Mouse (Mus musculus) CH12F3 (cell line): ENCODE results near the gene Kcnj13.

Experiments used
- in situ Hi-C: fragments of 300-500 bp; cut with MboI; formaldehyde crosslinking; loops from 2 replicates; pipeline ENCODE4 v1.14.3; 2020; ENCODE audit warnings: low sequenced_read_pairs

Kcnj13 gene

DNA sequence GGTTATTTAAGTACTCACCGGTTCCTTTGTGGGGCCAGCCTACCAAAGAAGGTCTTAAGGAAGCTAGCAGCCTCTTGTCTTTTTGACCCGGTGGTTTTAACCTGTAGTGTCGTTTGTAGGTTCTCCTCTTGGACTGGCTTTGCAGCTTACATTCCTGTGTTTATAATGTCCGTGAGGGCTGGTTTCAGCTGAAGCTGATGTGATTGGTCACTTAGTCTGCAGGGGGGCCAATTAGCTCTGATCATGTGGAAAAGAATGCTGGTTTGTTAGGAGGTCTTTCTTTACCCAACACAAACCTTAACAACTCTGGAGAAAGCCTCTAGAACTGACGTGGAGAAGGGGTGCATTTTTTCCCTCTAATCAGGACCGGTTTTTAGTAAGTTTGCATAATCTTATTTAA, at the start of gene Kcnj13:
Kcnj13 (minus strand) TSS at position 136 of the 400 bp plus-strand sequence.
- in situ Hi-C loops, result no loop called here

DNA sequence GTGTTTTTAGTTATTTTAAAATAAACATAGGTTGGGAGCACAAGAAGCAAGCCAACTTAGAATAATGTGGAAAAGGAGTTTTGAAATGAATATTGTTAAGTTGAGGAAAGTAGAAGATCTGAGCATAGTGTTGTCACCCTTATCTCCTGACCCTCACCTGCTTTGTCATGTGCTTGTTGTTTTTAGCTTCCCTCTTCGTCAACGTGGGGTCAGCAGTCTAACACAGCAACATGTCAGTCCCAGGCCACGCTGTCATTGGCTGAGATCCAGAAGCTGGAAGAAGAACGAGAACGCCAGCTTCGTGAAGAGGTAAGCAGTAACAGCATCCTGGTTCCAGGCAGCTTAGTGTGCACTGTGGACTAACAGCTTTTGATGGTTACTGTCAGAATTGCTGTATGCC, 42.1 kb upstream of the Kcnj13 start:
- in situ Hi-C loops, result no loop called here

DNA sequence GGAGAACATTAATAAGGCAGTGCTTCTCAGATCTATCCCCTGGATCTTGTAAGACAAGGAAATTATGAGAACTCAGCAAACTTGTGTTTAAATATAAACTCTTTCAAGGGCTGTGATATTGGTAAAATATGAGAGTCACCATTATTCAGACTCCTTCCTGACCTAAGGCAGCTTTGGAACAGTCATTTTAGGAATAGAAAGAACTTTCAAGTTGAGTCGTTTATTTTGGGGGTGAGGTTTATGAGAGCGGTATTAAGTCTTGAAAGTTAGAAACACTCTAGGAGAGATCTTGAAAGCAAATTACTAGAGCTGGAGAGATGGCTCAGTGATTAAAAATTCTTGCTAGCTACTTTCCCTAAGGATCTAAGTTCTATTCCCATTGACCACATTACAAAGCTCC, 40.6 kb upstream of the Kcnj13 start:
- in situ Hi-C loops, result no loop called here

DNA sequence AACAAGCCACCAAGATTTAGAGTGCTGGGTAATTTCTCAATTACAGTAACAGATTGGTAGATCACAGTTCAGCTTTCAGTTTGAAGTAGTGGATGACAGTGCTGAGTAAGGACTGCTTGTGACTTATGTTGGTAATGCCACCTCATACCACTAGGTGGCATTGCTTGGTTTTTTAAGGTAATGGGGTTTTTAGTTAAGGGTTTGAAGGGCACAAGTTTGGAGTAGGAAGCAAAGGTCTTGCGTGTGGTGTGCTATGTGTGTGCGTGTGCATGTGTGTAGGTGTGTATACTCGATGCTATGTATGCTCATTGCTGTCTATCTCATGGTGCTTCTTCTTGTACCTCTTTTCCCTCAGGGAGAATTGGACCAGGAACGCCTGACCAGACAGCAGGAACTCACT, 24.2 kb upstream of the Kcnj13 start:
- in situ Hi-C loops, result no loop called here

DNA sequence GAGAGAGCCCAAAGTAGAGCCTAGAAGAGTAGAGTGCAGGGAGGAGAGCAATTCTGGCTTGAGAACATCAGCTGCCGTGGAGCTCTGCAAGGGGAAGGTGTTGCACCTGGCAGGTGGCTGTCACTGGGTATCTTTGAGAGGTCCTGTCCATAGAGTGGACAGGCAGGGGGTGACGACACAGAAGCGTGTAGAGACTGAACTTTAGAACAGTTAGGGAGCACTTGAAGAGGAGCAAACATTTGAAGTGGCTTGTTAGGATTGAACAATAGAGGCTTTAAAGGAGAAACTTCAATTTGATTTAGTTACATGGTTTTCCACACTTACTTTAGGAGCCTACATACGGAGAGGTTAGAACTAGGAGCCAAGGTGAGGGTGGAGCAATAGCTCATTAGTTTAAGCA, 14.9 kb upstream of the Kcnj13 start:
- in situ Hi-C loops, result no loop called here

DNA sequence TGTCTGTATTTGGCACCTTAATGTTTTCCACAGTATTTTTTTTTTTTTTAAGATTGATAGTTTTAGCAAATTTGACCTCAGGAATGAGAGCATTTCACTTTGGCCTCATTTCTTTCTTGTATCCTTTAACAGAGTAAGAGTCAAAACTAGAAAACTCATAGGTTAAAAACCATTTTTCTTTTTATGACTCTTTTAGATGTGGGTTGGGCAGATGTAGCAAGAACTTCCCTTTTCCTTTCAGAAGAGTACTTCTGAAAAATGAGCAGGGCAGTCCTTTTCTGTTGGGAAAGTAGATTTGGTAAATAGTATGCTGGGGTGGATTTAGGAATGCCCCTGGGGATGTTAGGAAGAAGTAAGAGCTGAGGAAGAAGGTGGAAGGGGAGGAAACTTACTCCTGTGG, 11.5 kb upstream of the Kcnj13 start:
- in situ Hi-C loops, result no loop called here

DNA sequence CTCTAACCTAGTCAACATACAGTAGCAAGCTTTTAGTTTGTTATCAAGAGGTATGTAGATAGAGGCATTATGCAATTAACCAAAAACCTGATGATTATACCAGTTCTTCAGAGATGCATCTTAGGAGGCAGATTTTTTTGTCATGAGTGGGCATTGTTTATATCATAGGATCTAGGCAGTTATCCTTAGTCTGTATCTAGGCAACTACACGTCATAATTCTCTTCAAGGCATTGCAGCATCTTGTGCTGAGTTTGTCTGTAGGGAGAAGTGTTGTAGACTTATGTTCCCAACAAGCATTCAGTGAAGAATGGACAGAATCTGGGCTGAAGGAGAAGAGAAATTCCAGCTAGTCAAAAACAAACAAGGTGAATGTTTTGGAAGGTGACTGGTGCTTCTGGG, 10.2 kb upstream of the Kcnj13 start:
- in situ Hi-C loops, result no loop called here

DNA sequence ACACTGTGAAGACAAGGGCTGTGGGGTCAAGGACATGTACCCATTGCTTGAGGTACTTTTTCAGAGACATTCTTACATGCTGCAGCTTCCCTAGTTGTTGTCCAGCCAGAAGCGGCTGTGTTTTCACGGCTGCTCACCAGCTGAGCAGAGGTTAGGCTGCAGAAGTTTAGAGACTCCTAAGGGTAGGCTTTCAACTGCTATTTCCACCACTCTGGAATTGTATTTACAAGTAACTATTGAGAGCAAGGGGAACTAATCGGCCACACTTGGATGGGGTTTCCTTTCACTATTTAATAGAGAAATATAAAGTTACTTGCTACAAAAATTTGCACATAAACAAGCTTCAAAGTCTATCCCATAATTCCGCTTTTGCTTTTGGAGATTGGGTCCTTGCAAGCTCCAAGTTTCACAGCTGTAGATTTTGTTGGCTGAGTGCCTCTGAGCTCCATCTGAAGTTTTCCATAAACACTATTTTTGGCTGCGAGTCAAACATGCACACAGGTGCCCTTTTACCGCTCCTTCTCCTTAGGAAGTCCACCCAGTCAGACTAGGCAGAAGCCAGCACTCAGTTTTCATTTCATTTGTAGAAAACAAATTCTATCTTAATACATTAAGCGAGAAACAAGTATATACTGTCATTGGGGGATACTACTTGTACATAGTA, 2.5 kb upstream of the Kcnj13 start:
- in situ Hi-C loops, result no loop called here

DNA sequence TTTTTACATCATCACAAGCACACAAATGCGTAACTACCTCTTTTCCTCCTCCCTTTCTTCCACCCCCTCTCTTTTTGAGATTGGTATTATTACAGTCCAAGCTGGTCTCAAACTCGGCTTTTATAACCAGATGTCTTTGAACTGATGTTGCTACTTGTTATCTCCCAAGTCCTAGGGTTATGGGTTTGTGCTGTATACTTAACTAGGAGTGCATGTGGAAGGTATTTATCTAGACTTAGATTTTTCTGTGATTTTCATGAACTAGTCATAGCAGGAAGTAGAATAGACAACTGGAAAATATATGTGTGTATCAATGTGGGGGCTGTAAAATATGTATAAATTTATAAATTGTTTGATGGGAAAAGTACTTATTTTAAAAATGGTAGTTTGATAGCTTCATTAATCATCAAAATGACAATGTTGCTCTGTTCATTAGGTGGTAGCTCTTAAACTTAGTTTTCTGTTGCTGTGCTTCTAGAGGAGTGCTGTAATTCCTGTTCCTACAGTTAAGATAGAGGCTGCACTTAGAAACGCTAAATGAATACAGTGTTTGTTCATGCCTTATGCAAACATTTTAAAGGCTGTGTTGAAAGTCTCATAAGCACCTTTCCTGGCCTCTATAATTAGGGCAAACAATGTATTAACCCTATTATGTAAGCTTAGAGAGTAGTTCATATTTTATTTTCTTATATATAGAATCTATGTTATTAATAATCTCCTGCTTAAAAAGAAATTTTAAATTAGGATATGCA, 909 bp downstream of the Kcnj13 start:
- in situ Hi-C loops, result no loop called here

DNA sequence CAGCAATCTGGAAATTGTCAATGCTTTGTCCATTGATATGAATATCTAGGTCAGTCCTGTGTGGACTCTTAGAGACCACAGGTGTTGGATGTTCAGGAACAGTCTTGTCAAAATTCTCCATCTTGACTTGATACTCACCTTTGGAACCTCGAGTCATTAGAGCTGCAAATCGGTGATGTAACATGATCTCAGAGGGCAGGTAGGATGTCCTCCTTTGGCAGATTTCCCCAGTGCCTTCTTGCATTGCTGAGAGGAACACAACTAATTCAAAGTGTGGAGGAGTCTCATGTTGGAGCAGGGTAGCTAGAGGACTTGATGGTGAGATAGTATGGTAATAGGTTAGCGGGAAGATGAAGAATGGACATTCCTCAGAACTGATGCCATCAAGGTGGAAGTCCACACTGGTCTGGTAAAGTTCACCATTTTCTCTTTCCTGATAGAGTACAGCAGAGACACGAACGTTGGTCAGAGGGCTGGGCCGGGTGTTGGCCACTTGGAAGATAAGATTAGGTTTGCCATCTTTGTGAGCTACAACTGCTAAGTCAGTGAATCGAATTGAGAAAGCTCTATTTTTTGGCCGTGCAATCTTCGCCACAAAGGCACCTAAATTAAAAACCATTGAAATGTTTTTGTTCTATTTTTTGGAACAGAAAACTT, 8.0 kb downstream of the Kcnj13 start:
- in situ Hi-C loops, result no loop called here

DNA sequence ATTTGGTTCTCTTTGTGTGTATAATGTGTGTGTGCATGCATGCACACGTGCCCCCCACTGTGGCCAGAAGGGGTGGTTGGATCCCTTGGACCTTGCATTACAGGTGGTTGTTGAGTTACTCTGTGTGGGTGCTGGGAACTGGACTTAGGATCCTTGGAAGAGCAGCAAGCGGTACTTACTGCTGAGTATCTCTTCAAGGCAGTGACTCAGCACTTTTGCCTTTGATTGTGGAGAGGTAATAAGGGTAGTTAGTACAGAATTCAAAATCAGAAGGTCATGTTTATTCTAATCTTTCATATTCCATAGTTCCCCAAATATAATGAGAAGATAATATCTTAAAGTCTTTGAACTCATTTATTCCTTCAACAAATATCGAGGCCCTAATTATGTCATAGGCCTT, 13.4 kb downstream of the Kcnj13 start:
- in situ Hi-C loops, result no loop called here

DNA sequence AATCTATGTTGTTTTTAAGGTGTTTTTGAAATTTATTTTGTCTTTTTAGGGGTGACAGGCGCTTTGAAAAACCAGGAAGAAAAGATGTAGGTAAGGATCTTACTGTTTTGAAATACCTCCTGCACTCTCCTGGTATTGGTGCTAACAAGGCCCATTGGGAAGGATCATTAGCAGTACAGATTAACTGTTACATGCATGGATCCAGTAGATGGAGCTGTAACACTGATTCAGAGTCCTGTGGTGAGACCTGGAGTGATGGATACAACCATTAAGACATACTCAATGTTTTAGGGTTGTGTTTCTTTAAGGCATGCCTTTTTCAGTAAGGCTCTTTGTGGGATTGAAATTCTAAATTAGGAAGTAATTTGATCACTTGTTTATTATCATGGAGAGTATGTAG, 14.6 kb downstream of the Kcnj13 start:
- in situ Hi-C loops, result no loop called here

DNA sequence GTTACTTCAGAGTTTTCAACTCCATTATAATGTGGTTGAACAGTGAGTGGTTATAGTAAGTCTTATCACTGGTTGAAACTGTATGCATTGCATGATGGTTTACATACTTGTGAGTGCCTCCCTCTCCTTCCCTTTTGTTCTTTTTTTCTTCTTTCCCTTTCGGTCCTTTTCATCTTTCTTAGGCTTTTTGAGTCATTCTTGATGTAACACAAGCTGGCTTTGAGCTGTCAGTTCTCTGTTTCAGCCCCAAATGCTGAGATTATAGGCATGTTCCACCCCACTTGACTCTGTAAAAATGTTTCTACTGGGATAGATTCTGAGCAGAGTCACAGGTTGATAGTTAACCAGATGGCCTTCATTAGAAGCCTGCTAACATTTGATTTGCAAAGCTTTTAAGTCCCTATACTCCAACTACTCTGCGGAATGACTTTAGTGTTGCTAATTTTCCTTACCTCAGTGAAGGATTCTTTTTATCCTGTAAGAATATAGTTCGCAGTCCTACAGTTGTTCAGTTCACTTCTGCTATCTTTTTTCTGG, 16.4 kb downstream of the Kcnj13 start:
- in situ Hi-C loops, result no loop called here

DNA sequence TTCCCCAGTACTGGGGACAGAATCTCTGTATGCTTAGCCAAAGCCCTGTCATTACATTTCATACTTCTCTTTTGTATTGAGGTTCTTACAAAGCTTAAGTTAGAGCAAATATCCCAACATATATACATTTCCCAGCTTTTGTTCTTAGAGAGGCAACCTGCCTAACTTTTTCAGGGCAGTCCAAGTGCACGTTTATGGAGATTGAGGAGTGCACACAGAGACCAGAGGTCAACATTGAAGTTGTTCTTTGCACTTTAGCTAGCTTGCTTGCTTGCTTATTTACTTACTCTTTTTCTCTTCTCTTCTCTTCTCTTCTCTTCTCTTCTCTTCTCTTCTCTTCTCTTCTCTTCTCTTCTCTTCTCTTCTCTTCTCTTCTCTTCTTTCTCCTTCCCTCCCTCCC, 34.3 kb downstream of the Kcnj13 start:
- in situ Hi-C loops, result loop anchor here (10.0 kb wide), 1 partner anchor 115 kb away; no protein-coding TSS in a partner anchor

DNA sequence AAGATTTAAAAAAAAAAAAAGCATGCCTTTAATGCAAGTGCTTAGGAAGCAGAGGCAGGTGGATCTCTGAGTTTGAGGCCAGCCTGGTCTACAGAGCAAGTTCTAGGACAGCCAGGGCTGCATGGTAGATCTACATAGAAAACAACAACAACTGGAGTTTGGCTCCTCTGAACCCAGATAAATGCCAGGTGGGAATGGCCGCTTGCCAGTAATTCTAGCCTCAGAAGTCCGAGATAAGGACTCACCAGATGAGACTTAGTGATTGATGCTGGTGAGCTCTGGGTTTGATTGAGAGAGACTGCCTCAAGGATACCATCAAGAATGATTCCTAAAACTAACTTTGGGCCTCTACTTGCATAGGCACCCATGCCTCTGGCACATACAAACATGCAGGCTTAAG, 44.0 kb downstream of the Kcnj13 start:
- in situ Hi-C loops, result no loop called here
